Mouse (Mus musculus): ENCODE measurements around the gene Sez6l. TPM values are rescaled to one million over a fixed set of nuclear protein-coding genes. Genes with fewer than 3 reads are reported as not detected.

The Sez6l gene
- polyA plus RNA-seq, 1 experiment from 2014 or later: 0.38 TPM

GRCm38 (mm10) chr5:112531111-112531510, 45.9 kb downstream of the Sez6l start:
- 57% methylated on average over 8 of the region's 8 CpGs for WGBS
- no peaks in the 10 kb centered on the region for H3K27me3 ChIP-seq (ENCODE audit: control insufficient read depth, insufficient read depth, low read depth, low read length)
- no peak for ATAC-seq (ENCODE audit: low read depth)

GRCm38 (mm10) chr5:112526936-112527335, 50.0 kb downstream of the Sez6l start:
- Histone ChIP-seq H3K36me3 (ENCODE audit: control insufficient read depth, insufficient read depth, low read length) (no peaks in the 10 kb centered on the region), H3K9me3 (ENCODE audit: control insufficient read depth, low read length) (no peaks in the 10 kb centered on the region), H3K9ac (ENCODE audit: low read length) (no peak overlapping the region), H3K27ac (ENCODE audit: low read length) (no peak overlapping the region), H3K4me1 (replicated peaks; ENCODE audit: control insufficient read depth, insufficient read depth, low read length) (peaks cover 6% of the 10 kb centered on the region; the same call in 1 of the 2 replicates), H3K4me3 (ENCODE audit: low read length) (no peak overlapping the region), H3K4me2 (ENCODE audit: low read depth, low read length) (no peak overlapping the region), H3K27me3 (ENCODE audit: control insufficient read depth, insufficient read depth, low read depth, low read length) (no peaks in the 10 kb centered on the region)
- no peak for ATAC-seq (ENCODE audit: low read depth)
- WGBS: 62% methylated on average over 19 of the region's 19 CpGs

More at GRCm38 (mm10) chr5:112531111-112531510, 45.9 kb downstream of the Sez6l start:
- Histone ChIP-seq H3K27ac (ENCODE audit: low read length) (no peak overlapping the region), H3K9me3 (ENCODE audit: control insufficient read depth, low read length) (peaks cover 3% of the 10 kb centered on the region; the same call in 1 of the 2 replicates), H3K4me2 (ENCODE audit: low read depth, low read length) (no peak overlapping the region), H3K4me1 (replicated peaks; ENCODE audit: control insufficient read depth, insufficient read depth, low read length) (0 out of 2 replicates have a peak, but pooled peaks cover 3% of the 10 kb centered on the region), H3K4me3 (ENCODE audit: low read length) (no peak overlapping the region), H3K9ac (ENCODE audit: low read length) (no peak overlapping the region), H3K36me3 (ENCODE audit: control insufficient read depth, insufficient read depth, low read length) (no peaks in the 10 kb centered on the region)

- H3K9ac ChIP-seq (ENCODE audit: low read length): no peak overlapping the region
- H3K27ac ChIP-seq (ENCODE audit: low read length): no peak overlapping the region
- no peaks in the 10 kb centered on the region for H3K9me3 ChIP-seq (ENCODE audit: control insufficient read depth, low read length)
- no peaks in the 10 kb centered on the region for H3K27me3 ChIP-seq (ENCODE audit: control insufficient read depth, insufficient read depth, low read depth, low read length)
- WGBS: 45% methylated on average over 7 of the region's 7 CpGs
- H3K4me1 ChIP-seq (replicated peaks; ENCODE audit: control insufficient read depth, insufficient read depth, low read length): peaks cover 7% of the 10 kb centered on the region; the same call in 1 of the 2 replicates
- no peak overlapping the region for H3K4me3 ChIP-seq (ENCODE audit: low read length)
- peak; percentile 46; the same call in 1 of the 2 replicates for ATAC-seq (ENCODE audit: low read depth)
- no peak overlapping the region for H3K4me2 ChIP-seq (ENCODE audit: low read depth, low read length)
- H3K36me3 ChIP-seq (ENCODE audit: control insufficient read depth, insufficient read depth, low read length): no peaks in the 10 kb centered on the region
Measured at GRCm38 (mm10) chr5:112526435-112526834, 50.5 kb downstream of the Sez6l start.

DNA sequence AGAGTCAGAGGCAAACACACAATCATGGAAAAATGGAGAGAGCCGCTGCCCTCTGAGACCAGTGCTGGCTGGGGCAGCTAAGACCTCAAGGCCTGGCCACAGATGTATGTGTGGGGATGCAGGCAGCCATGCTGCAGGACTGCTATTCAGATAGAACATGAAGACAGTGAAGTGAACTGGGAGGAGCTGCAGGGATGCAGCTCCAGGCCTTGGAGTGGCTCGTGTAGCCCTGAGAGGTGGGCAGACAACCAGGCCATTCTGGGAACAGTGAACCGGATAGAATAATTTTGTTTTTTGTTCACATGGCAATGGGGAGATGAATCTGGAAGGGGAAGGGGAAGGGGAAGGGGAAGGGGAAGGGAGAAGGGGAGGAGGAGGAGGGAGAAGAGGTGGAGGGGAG, 51.0 kb downstream of the Sez6l start:
- Histone ChIP-seq H3K9me3 (ENCODE audit: control insufficient read depth, low read length) (no peaks in the 10 kb centered on the region), H3K4me1 (replicated peaks; ENCODE audit: control insufficient read depth, insufficient read depth, low read length) (peaks cover 9% of the 10 kb centered on the region), H3K9ac (ENCODE audit: low read length) (no peak overlapping the region), H3K4me3 (ENCODE audit: low read length) (no peak overlapping the region), H3K36me3 (ENCODE audit: control insufficient read depth, insufficient read depth, low read length) (no peaks in the 10 kb centered on the region), H3K27ac (ENCODE audit: low read length) (no peak overlapping the region), H3K4me2 (ENCODE audit: low read depth, low read length) (no peak overlapping the region), H3K27me3 (ENCODE audit: control insufficient read depth, insufficient read depth, low read depth, low read length) (no peaks in the 10 kb centered on the region)
- ATAC-seq (ENCODE audit: low read depth): no peak
- 80% methylated on average over 3 of the region's 3 CpGs for WGBS

- ATAC-seq (ENCODE audit: low read depth): no peak
- WGBS: 49% methylated on average over 5 of the region's 5 CpGs
Measured at GRCm38 (mm10) chr5:112525271-112525670, 51.7 kb downstream of the Sez6l start.

DNA sequence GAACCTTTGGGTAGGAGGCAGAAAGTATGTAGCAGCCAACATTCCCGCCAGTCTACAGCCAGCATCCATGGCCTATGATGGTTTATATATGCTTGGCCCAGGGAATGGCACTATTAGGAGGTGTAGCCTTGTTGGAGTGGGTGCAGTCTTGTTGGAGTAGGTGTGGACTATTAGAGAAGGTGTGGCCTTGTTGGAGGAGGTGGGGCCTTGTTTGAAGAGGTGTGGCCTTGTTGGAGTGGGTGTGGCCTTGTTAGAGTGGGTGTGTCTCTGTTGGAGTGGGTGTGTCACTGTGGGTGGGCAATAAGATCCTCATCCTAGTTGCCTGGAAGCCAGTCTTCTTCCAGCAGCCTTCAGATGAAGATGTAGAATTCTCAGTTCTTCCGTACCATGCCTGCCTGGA, 53.2 kb downstream of the Sez6l start:
- H3K9me3 ChIP-seq (ENCODE audit: control insufficient read depth, low read length): no peaks in the 10 kb centered on the region
- no peak for ATAC-seq (ENCODE audit: low read depth)
- no peak overlapping the region for H3K4me2 ChIP-seq (ENCODE audit: low read depth, low read length)
- no peak overlapping the region for H3K27ac ChIP-seq (ENCODE audit: low read length)
- H3K9ac ChIP-seq (ENCODE audit: low read length): no peak overlapping the region
- peaks cover 14% of the 10 kb centered on the region for H3K4me1 ChIP-seq (replicated peaks; ENCODE audit: control insufficient read depth, insufficient read depth, low read length)
- H3K4me3 ChIP-seq (ENCODE audit: low read length): no peak overlapping the region
- no peaks in the 10 kb centered on the region for H3K36me3 ChIP-seq (ENCODE audit: control insufficient read depth, insufficient read depth, low read length)
- 88% methylated on average over 2 of the region's 2 CpGs for WGBS
- no peaks in the 10 kb centered on the region for H3K27me3 ChIP-seq (ENCODE audit: control insufficient read depth, insufficient read depth, low read depth, low read length)

More at GRCm38 (mm10) chr5:112525271-112525670, 51.7 kb downstream of the Sez6l start:
- Histone ChIP-seq H3K9ac (ENCODE audit: low read length) (no peak overlapping the region), H3K4me3 (ENCODE audit: low read length) (no peak overlapping the region), H3K9me3 (ENCODE audit: control insufficient read depth, low read length) (no peaks in the 10 kb centered on the region), H3K27ac (ENCODE audit: low read length) (no peak overlapping the region), H3K36me3 (ENCODE audit: control insufficient read depth, insufficient read depth, low read length) (no peaks in the 10 kb centered on the region), H3K4me1 (replicated peaks; ENCODE audit: control insufficient read depth, insufficient read depth, low read length) (peaks cover 13% of the 10 kb centered on the region), H3K27me3 (ENCODE audit: control insufficient read depth, insufficient read depth, low read depth, low read length) (no peaks in the 10 kb centered on the region), H3K4me2 (ENCODE audit: low read depth, low read length) (no peak overlapping the region)

DNA sequence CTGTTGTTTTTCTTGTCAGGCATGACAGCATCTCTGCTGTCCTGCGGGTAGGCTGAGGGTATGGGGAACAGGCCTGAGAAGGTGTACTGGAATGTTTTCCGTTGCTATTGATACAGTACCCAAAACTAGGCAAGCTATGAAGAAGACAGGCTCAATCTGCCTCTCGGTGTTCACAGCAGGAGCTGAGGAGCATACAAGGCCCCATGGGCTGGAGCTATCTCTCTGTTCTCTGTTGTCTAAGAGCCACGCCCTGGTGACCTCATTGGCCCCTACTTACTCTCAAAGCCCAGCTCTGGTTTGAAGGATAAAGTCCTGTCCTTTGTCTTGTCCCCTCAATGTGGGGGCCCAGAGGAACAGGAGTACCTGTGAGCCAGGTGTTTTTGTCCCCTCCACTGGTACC, 53.7 kb downstream of the Sez6l start:
- no peaks in the 10 kb centered on the region for H3K36me3 ChIP-seq (ENCODE audit: control insufficient read depth, insufficient read depth, low read length)
- no peaks in the 10 kb centered on the region for H3K9me3 ChIP-seq (ENCODE audit: control insufficient read depth, low read length)
- H3K9ac ChIP-seq (ENCODE audit: low read length): no peak overlapping the region
- H3K4me2 ChIP-seq (ENCODE audit: low read depth, low read length): no peak overlapping the region
- no peaks in the 10 kb centered on the region for H3K27me3 ChIP-seq (ENCODE audit: control insufficient read depth, insufficient read depth, low read depth, low read length)
- no peak for ATAC-seq (ENCODE audit: low read depth)
- no peak overlapping the region for H3K27ac ChIP-seq (ENCODE audit: low read length)
- peaks cover 15% of the 10 kb centered on the region for H3K4me1 ChIP-seq (replicated peaks; ENCODE audit: control insufficient read depth, insufficient read depth, low read length)
- WGBS: 73% methylated on average over 4 of the region's 4 CpGs
- H3K4me3 ChIP-seq (ENCODE audit: low read length): no peak overlapping the region

GRCm38 (mm10) chr5:112521703-112522527, 55.1 kb downstream of the Sez6l start:
- H3K36me3 ChIP-seq (ENCODE audit: control insufficient read depth, insufficient read depth, low read length): no peaks in the 10 kb centered on the region
- ATAC-seq (ENCODE audit: low read depth): no peak
- H3K9me3 ChIP-seq (ENCODE audit: control insufficient read depth, low read length): no peaks in the 10 kb centered on the region
- WGBS: 15% methylated on average over 19 of the region's 19 CpGs
- H3K4me3 ChIP-seq (ENCODE audit: low read length): no peak overlapping the region
- no peaks in the 10 kb centered on the region for H3K27me3 ChIP-seq (ENCODE audit: control insufficient read depth, insufficient read depth, low read depth, low read length)
- peak overlapping the region; percentile 13; the same call in 1 of the 2 replicates for H3K4me2 ChIP-seq (ENCODE audit: low read depth, low read length)
- H3K4me1 ChIP-seq (replicated peaks; ENCODE audit: control insufficient read depth, insufficient read depth, low read length): peaks cover 15% of the 10 kb centered on the region
- no peak overlapping the region for H3K9ac ChIP-seq (ENCODE audit: low read length)
- no peak overlapping the region for H3K27ac ChIP-seq (ENCODE audit: low read length)

DNA sequence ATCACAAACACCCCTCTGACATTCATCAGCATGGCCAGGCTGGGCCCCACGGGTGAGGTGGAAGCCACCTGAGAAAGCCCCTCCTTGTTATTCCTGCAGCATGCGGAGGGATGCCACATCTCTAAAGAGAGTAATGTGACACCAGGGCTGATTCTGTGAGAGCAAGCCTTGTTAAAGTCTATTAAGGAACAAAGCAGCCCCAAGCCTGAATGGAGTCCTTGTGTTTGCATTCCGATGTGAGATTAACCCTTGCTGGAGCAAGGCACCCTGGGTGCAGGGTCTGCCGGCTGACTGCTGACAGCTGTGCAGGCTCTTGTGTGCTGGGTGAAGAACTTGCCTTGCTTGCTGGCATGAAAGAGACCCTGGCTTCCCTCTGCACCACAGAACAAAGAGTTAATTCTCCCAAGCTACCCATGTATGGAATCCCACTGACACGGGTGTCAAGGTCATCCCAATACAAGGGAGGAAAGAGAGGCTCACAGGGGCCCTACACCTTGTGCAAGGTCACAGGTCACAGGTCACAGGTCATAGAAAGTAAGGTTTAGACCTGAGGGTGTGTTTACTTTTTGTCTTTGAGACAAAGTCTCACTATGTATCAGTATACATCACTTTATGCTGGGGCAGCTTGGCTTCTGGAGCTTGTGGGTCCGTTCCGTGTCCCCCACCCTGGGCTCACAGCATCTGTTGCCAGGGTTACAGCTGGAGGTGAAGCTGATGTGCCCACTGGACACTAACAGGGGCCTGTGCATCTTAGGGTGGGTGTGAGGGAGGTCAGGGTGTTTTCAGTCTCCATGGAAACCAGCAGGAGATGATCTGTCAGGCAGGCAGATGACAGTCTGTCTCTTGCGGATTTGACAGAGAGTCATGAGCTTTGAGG, 55.9 kb downstream of the Sez6l start:
- peak; percentile 29; the same call in 1 of the 2 replicates for ATAC-seq (ENCODE audit: low read depth)
- Histone ChIP-seq H3K9ac (ENCODE audit: low read length) (no peak overlapping the region), H3K9me3 (ENCODE audit: control insufficient read depth, low read length) (no peaks in the 10 kb centered on the region), H3K36me3 (ENCODE audit: control insufficient read depth, insufficient read depth, low read length) (no peaks in the 10 kb centered on the region), H3K4me2 (ENCODE audit: low read depth, low read length) (no peak overlapping the region), H3K4me1 (replicated peaks; ENCODE audit: control insufficient read depth, insufficient read depth, low read length) (peaks cover 13% of the 10 kb centered on the region), H3K27me3 (ENCODE audit: control insufficient read depth, insufficient read depth, low read depth, low read length) (no peaks in the 10 kb centered on the region), H3K27ac (ENCODE audit: low read length) (no peak overlapping the region), H3K4me3 (ENCODE audit: low read length) (no peak overlapping the region)
- WGBS: 8% methylated on average over 8 of the region's 8 CpGs
